Mouse (Mus musculus) liver, adult (tissue): ENCODE measurements around the gene Clec4e.

ENCODE experiments used
- GATA4 ChIP-seq: IDR thresholded peaks from 2 replicates; pipeline ENCODE4 v1.6.1; 2014; ENCODE audit warnings: mild to moderate bottlenecking, low read length; ENCODE audit not compliant: insufficient replicate concordance

Gene Clec4e

DNA sequence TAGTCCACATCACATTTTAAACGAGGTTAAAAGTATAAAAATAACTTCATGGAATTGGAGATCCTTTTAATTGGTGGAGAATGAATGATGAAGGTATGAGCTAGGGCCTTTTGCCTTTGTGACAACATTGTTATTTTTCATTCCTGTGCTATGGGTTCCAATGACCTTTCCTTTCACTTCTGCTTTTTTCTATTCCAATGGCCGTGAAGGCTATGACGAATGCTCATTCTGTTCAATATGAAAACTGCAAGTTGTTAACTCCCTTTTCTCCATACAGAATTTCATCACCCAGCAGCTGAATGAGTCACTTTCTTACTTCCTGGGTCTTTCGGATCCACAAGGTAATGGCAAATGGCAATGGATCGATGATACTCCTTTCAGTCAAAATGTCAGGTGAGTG lies 45.5 kb downstream of the Clec4e start:
- no peak for TF ChIP-seq GATA4

DNA sequence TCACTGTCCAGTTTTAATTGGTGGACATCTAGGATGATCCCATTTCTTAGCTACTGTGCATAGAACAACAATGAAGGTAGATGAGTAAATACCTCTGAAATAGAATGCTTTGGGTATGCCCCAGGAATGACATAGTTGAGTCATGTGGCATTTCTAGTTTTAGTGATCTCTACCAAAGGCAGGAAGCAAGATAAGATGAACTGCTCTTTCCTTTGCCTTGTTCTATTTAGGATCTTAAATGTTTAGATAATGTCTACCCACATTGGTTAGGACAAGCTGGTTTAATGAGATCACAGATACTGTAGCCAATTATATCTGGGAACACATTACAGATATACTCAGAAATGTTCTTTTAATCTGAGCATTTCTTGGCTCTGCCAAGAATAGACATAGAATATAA lies 52.1 kb downstream of the Clec4e start:
- TF ChIP-seq GATA4, result no peak
